Mouse (Mus musculus) inflammation-experienced regulatory T-cells, adult 6 months (primary cell): ENCODE measurements around the gene Trip6. TPM values are rescaled to one million over a fixed set of nuclear protein-coding genes. Genes with fewer than 3 reads are reported as not detected.

Experiments
- ATAC-seq: one replicate; pipeline ENCODE4 v1.8.0; 2017
- polyA plus RNA-seq, 3 experiments: library from polyadenylated mRNA; unstranded; fragments of 100-300 nt; shearing (Covaris generic); gene quantifications; one replicate each; pipeline ENCODE4 v1.2.1; 2017

Trip6 gene
- polyA plus RNA-seq, 3 experiments from 2014 or later, result 1.4 to 1.7 (median 1.6) TPM

- peak; percentile 46 for ATAC-seq
Measured at GRCm38 (mm10) chr5:137338256-137338655, 24.1 kb upstream of the Trip6 start.

GRCm38 (mm10) chr5:137337190-137337589 lies 23.0 kb upstream of the Trip6 start:
- no peak for ATAC-seq

GRCm38 (mm10) chr5:137335066-137335465 lies 20.9 kb upstream of the Trip6 start:
- ATAC-seq, result no peak

GRCm38 (mm10) chr5:137334317-137334716 lies 20.1 kb upstream of the Trip6 start:
- ATAC-seq, result no peak

GRCm38 (mm10) chr5:137333512-137334174 lies 19.4 kb upstream of the Trip6 start, which contains the start of gene Slc12a9:
Gene Slc12a9, minus strand, starts transcription at chr5:137333597.
- peak; percentile 93 for ATAC-seq

GRCm38 (mm10) chr5:137332857-137333511 lies 18.8 kb upstream of the Trip6 start:
- no peak for ATAC-seq

GRCm38 (mm10) chr5:137330910-137331309 lies 16.7 kb upstream of the Trip6 start:
- ATAC-seq, result no peak

GRCm38 (mm10) chr5:137320996-137321395 lies 6.8 kb upstream of the Trip6 start:
- no peak for ATAC-seq

GRCm38 (mm10) chr5:137318570-137318969 lies 4.4 kb upstream of the Trip6 start:
- no peak for ATAC-seq

- no peak for ATAC-seq
Measured at GRCm38 (mm10) chr5:137317361-137317760, 3.2 kb upstream of the Trip6 start.

- ATAC-seq, result peak; percentile 41
Measured at GRCm38 (mm10) chr5:137315084-137315903, 1.1 kb upstream of the Trip6 start.

GRCm38 (mm10) chr5:137313466-137314192 lies 575 bp downstream of the Trip6 start:
- no peak for ATAC-seq

GRCm38 (mm10) chr5:137308356-137308755 lies 5.8 kb downstream of the Trip6 start:
- ATAC-seq, result no peak

GRCm38 (mm10) chr5:137307071-137307912 lies 6.9 kb downstream of the Trip6 start, which contains the start of gene Srrt:
Gene Srrt, minus strand, starts transcription at chr5:137307674.
- ATAC-seq, result peak; percentile 89

GRCm38 (mm10) chr5:137306439-137307005 lies 7.7 kb downstream of the Trip6 start:
- peak; percentile 46 for ATAC-seq

- ATAC-seq, result no peak
Measured at GRCm38 (mm10) chr5:137305822-137306221, 8.4 kb downstream of the Trip6 start.

GRCm38 (mm10) chr5:137304816-137305215 lies 9.4 kb downstream of the Trip6 start:
- ATAC-seq, result no peak

GRCm38 (mm10) chr5:137304165-137304564 lies 10.0 kb downstream of the Trip6 start:
- no peak for ATAC-seq

- no peak for ATAC-seq
Measured at GRCm38 (mm10) chr5:137303609-137304008, 10.6 kb downstream of the Trip6 start.

GRCm38 (mm10) chr5:137301253-137301652 lies 13.0 kb downstream of the Trip6 start:
- no peak for ATAC-seq

- no peak for ATAC-seq
Measured at GRCm38 (mm10) chr5:137299240-137299639, 15.0 kb downstream of the Trip6 start.
